Mouse (Mus musculus): Measurements from ENCODE around the gene AC170998.1. TPM values are rescaled to one million over a fixed set of nuclear protein-coding genes. Genes with fewer than 3 reads are reported as not detected.

The AC170998.1 gene
- total RNA-seq (2021): 1 to 10 TPM in 1 of 2 experiments, under 1 TPM in 1; 0.98 to 1.4 TPM
- long read RNA-seq, experiment 1: 0 reads
- long read RNA-seq, experiment 2: 0 reads

DNA sequence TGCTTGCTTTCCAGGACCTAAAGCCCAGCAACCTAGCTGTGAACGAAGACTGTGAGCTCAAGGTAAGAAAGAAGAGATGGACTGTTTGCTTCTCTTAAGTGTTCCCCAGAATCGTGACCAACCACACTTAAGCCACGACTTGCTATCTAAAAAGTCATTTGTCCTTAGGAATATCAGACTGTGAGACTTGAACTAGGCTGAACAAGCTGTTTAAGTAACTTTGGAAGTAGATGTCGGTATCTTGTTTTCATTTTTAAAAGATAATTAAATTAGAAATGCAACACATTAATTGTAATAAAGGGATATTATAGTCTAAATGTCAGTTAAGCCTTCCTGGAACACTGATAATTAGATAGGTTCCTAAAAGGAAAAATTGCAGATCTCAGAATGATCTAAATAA is at the start of gene AC170998.1:
TSS of gene AC170998.1 (plus strand) at position 301 of the 400 bp plus-strand sequence.
- no peak for DNase-seq
- intact Hi-C loops (cut with DNase I): loop anchor here (5.0 kb wide), 1 partner anchor 33 kb away; the partner anchor contains the start of genes Mapk14 and Slc26a8

DNA sequence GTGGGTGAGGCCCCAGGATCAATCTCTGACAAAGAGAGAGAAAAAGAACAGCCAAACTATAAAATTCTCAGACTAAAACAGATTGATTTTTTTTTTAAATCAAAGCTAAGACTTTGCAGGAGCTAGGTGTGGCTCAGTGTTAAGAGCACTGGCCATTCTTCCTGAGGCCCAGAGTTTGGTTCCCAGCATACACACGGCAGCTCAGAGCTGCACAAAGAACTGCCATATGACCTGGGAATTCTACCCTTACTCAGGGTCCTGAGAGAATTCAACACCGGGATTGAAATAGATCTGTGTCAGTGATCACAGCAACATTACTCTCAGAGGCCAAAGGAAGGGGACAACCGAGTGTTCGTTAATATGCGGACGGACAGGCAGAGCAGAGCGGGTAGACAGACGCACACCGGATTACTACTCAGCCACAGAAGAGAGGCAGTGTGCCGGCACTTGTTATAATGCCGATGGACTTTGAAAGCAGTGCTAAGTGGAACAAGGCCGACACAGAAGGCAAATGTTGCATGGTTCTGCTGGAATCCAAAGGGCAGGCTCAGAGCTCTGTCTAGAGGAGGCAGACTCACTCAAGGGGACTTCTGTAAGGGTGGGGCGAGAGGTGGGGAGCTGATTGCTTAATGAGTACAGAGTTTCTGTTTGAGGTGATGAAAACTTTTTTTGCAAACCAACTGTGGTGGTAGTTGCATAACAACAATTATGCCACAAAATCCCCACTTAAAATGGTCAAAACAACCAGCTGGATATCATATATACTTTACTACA is 43.4 kb upstream of the AC170998.1 start:
- DNase-seq: no peak
- intact Hi-C loops (cut with DNase I): no loop called here

DNA sequence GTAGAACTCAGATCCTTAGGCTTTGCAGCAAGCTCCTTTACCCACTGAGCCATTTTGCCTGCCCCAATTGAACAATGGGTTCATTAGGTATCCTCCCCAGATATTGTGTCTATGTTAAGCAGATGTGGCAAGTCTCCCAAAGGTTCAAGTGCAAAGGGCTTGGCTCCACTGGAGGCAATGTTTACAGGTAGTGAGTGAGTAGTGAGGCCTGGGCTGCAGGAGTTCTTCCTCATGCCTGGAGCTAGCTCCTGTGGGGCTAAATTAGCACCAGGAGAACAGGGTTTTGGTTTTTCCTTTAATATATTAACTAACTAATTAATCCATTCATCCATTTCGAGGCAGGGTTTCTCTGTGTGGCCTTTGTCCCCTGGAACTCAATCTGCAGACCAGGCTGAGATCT is 42.3 kb upstream of the AC170998.1 start:
- intact Hi-C loops (cut with DNase I): no loop called here
- no peak for DNase-seq

DNA sequence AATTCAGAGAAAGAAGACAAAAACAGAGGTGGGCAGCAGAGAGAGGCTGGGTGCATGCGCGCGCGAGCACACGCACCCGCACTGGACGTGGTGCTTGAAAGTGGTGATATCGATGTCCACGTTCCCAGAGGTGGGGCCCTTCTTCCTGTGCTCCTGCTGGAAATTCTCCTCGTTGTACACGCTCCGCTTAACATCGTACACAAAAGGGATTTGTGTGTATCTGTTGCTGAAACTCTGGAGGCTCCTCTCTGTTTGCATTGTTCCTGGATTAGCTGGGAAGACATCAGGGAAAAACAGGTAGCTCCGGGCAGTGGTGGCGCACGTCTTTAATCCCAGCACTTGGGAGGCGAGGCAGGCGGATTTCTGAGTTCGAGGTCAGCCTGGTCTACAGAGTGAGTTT is 41.3 kb upstream of the AC170998.1 start:
- DNase-seq: no peak
- intact Hi-C loops (cut with DNase I): no loop called here

DNA sequence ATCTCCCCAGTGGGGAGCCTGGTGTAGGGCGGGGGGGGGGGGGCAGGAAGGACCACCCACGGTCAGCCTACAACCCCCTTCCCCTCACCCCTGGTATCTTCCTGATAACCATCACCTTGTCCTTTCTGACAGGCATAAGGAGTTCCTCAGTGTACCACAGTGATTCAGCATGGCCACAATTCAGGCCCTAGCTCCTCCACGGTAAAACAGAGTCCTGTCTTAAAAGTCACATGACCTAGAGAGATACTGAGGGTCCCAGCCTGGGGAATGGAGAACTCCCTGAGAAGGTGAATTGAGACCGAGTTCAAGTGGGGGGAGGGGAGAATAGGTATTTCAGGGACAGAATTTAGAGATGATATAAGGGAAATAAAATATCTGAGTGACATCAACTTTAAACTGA is 38.5 kb upstream of the AC170998.1 start:
- DNase-seq: no peak
- intact Hi-C loops (cut with DNase I): no loop called here

DNA sequence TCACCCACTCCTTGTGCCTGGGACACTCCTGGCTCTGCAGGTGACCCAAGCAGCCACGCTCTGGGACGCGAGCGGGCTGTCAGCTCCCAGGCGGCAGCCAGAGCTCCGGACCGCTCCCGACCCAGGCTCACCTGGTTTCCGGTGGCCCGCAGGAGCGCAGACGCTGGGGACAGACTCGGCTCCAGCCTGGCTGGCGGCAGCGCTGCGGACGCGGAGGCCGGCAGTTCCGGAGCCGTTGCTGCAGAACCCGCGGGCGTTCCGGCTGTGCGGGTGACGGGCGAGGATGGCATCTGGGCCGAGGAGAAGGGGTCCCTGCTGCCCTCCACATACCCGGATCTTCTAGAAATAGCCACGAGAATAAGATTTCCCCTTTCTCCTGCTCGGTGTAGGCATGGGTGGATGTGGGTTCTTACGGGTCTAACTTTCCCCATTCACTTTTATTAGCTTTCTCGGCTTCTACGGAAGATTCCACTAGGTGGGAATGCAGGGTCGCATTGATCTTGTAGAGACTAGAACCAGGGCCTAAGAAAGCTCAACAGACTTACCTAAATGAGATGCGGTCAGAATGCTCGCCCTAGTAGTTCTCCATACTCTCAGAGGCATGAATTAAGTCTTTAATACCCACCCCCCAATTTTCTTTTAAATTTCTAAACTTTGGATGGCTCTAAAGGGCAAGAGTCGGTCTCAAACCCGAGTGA is 36.1 kb upstream of the AC170998.1 start, which contains the start of gene Slc26a8:
TSS of gene Slc26a8 (minus strand) at position 648 of the 698 bp plus-strand sequence.
- intact Hi-C loops (cut with DNase I): loop anchor here (2.0 to 5.0 kb wide), 5 partner anchors 38 to 333 kb away; partner anchors contain the start of gene AC170998.1
- DNase-seq: no peak

DNA sequence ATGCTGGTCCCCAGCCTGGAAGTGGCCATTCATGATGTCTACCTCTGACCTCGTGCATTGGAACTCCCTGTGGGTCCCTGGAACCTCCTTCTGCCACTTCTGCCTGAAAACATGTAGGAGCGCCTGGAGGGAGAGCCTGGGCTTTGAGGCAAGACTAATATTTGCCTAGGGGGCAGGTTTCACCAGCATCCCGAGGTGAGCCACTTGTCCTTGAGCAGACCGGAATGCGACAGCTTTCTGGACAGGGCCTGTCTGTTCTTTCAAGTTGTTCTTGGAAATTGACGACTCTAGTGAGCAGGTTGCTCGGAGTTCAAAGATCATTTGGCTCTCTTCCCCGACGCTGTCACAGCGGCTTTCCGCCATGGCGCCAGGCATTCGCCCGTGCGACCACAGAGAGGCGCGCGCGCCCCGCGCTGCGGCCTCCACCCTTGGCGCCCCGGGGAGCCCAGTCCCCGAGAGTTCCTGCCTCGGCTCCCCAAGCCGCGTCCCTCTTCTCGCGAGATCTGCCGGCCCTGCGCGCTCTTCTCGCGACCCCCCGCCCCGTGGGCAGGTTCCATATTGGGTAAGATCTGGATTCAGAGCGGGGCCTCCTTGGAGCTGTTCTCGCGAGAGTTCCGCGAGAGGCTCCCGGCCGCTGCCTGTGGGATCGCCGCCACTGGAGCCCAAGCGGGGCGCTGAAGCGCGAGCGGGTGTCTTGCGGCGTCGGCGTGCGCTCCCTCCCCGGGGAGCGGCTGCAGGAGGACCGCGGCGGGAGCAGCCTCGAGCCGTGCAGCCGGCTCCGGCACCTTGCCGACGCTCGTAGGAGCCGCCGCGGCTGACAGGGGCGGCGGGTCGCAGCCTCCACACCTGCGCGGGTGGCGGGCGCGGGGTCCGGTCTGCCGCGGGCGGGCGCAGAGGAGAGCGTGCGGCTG is 34.9 kb upstream of the AC170998.1 start, which contains the start of gene Mapk14:
TSS of gene Mapk14 (plus strand) at position 554 of the 911 bp plus-strand sequence.
- peak; percentile 100 for DNase-seq
- intact Hi-C loops (cut with DNase I): loop anchor here (1.0 to 5.0 kb wide), 6 partner anchors 36 to 331 kb away; partner anchors contain the start of gene AC170998.1

DNA sequence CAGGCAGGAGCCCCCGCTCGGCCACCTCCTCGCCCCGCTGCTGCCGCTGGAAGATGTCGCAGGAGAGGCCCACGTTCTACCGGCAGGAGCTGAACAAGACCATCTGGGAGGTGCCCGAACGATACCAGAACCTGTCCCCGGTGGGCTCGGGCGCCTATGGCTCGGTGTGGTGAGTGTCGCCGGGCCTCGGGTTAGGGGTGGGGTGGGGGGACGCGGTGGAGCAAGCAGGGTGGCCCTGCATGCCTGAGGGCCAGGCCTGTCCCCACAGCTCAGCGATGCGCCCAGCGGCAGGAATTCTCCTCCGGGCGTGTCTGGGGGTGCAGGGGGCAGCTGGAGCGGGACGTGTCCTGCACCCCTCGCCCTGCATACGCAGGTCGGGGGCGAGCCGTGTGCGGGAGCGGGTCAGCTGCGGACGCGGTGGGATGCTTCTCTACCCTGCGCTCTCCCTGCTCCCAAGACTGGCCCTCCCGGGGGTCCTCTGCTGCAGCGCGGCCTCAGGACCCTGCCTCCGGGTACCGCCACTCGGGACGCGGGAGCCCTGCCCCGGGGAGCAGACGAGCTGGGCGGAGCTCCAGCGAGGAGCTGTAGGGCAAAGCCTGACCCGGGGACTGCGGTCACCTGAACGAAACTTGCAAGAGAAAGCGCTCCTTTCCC is 34.1 kb upstream of the AC170998.1 start:
- intact Hi-C loops (cut with DNase I): loop anchor here (1.0 to 5.0 kb wide), 8 partner anchors 21 to 330 kb away; partner anchors contain the start of genes AC170998.1 and Brpf3
- DNase-seq: peak; percentile 64 to 70

DNA sequence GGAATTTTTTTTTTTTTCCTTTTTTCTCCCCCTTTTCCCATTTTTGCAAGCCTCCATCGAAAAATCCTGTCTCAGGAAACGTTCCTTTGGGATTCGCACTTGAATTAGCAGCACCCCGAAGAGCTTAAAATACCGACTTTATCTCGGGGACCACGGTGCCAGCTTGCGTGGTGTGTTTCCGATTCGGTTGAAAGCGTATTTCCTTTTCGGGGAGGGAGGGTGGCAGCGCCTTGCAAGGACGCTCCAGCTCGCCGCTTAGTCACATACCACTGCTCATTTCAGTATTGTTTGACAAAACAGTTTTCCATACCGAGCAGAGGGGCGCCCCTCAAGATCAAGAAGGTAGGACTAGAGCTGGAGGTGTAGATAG is 33.6 kb upstream of the AC170998.1 start:
- intact Hi-C loops (cut with DNase I): loop anchor here (2.0 to 5.0 kb wide), 6 partner anchors 20 to 330 kb away; partner anchors contain the start of genes AC170998.1 and Brpf3
- peak; percentile 50 to 52 for DNase-seq

DNA sequence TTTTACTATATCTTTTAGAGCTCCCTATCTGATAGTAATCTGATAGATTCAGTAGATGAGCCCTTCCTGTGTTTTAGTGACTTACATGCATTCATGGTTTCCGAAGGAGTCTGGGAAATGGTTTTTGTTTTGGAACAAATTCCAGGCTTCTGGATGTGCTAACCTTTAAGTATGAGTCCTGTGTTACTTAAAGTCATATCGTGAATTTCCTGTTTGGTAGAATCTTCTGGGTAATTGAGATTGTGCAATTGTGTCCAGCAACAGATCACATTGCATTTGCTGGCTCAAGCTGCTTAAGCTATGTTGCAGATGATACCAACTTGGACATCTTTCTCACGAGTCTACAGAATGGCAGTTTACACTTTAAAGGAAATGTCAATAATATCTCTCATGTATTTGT is 32.8 kb upstream of the AC170998.1 start:
- intact Hi-C loops (cut with DNase I): loop anchor here (2.0 to 5.0 kb wide), 6 partner anchors 20 to 329 kb away; partner anchors contain the start of genes AC170998.1 and Brpf3
- DNase-seq: no peak

DNA sequence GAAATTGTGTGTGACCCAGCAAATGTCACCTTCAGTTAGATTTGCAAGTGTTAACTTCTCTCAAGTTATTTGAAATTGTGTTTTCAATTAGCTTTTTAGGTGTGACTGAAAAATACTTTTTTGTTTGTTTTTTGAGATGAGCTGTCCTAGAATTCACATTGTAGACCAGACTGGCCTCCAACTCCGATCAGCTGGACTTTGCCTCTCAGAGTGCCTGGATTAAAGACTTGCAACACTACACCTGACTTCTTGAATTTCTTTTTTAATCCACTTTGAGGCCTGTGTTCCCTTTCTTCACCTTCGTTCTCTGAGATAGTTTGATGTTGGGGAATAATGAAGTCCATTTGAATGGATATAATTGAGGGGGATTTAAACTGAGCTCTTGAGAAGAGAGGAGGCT is 31.8 kb upstream of the AC170998.1 start:
- intact Hi-C loops (cut with DNase I): loop anchor here (5.0 kb wide), 4 partner anchors 33 to 328 kb away; partner anchors contain the start of gene AC170998.1
- DNase-seq: no peak

DNA sequence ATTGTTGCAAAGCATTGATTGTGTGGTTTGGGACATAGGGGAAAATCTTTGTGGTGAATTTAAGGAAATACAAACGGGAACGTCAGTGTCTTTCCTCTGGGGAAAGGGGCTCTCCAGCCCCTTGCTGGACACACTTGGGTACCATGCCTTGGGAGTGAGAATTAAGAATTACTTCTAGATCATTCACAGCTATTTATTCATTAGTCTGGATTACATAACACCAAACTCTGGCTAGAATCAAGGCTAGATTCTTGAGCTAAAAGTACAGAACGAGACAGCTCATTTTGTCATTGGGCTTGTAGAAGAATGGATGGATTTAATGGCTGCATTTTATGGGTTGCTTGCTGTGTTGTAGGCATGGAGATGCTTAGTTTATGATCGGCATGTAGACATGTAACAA is 31.1 kb upstream of the AC170998.1 start:
- intact Hi-C loops (cut with DNase I): loop anchor here (5.0 kb wide), 4 partner anchors 32 to 327 kb away; partner anchors contain the start of gene AC170998.1
- DNase-seq: no peak

DNA sequence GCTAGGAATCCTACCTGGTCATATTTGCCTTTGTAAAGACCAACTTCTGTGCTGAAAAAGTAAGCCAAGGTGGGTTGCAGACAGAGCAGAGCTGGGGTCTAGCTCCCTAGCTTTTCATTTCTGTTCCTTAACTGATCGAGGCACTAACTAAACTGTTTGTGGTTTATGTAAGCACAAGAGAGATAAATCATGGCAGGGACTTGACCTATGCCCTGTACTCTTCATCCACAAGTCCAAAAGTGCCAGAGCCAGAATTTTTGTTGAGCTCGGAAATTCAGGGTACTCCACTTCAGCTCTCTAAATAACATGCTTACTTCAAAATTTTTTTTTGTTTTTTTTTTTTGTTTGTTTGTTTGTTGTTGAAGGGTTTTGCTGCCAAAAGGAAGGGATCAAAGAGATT is 29.2 kb upstream of the AC170998.1 start:
- DNase-seq: no peak
- intact Hi-C loops (cut with DNase I): no loop called here

DNA sequence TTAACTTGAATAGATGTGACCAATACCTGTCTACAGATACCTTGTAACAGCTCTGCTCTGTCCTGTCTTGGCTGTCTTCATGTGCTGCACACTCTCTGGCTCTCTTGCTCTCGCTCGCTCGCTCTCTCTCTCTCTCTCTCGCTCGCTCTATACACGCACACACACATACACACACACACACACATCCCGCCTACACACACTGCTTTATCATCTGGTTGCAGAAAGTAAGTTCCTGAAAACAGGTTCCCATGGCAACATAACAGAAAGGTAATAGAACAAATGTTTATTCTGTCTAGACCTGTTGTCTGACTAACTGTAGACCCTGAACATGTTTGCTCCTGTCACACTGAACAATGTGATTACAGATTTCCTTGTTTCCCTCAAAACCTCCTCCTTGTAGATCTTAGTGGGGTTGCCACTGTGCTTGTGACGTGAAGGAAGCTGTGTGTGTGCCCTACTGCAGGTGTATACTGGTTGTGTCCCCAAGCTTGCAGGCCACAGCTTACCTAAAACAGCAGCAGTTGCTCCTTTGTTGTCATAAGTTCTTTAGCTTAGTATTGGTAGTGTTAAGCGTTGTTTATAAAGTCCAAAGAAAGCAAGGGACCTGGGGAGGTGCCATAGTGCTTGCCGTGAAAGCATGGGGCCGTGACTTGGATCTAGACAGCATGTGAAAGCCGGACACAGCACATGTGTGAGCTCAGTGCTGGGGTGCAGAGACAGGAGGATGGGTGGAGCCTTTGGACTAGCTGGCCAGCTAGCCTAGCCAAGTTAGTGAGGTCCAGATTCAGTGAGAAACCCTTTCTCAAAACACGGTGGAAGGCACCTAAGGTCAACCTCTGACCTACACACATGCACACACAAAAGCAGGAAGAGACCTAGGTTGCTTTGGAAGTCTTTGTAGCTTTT is 28.3 kb upstream of the AC170998.1 start:
- DNase-seq: peak; percentile 26 to 39
- intact Hi-C loops (cut with DNase I): no loop called here

DNA sequence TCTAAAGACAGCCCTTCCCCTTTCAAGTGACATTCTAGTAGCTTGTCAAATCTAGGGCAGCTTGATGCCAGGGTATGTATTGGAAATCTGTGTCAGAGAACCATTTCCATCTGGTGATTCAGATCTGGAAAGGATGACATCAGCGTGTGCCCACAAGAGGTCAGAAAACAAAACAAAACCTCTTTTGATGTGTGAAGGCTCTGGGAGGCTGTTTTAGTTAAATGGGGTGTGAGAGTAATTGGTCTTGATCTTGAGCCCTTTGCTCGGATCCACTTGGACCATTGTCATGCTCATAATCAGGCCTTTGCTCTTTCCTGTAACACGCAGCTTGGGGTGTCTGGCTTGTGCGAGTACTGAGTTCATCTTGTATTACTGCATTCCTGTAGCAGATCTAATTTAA is 27.6 kb upstream of the AC170998.1 start:
- intact Hi-C loops (cut with DNase I): no loop called here
- no peak for DNase-seq

DNA sequence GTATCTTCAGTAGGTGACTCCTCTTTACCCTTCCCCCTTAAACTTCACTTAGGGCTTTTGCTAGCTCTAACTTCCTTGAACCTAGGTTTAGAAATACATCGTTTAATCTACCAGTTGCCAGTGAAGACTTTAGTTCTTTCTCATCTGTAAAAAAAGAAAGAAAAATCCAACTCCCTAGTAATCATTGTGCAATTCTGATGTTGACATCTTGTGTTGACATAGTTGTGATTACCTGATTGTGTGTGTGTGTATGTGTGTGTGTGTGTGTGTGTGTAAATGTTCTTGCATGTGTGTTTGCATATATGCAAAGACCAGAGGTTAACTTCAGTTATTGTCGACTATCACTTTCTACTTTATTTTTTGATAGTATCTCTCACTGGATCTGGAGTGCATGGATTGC is 27.2 kb upstream of the AC170998.1 start:
- intact Hi-C loops (cut with DNase I): no loop called here
- no peak for DNase-seq

DNA sequence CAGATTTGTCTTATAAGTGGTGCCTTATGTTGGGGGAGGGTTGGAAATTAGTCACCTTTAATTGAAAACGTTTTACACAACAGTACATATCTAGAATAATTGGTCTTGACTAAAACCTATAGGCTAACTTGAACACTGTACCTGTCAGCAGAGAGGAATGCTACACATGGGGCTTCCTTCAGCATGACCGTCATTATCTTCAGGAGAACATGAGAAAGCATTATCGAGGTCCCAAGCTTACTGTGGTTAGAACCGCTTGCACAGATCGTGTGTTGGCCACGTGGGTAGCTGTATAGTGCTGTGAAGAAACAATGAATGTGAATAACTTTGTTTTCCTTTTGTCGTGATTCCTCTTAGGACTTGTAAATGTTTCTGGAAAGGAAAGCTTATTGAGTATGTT is 26.1 kb upstream of the AC170998.1 start:
- no peak for DNase-seq
- intact Hi-C loops (cut with DNase I): no loop called here

DNA sequence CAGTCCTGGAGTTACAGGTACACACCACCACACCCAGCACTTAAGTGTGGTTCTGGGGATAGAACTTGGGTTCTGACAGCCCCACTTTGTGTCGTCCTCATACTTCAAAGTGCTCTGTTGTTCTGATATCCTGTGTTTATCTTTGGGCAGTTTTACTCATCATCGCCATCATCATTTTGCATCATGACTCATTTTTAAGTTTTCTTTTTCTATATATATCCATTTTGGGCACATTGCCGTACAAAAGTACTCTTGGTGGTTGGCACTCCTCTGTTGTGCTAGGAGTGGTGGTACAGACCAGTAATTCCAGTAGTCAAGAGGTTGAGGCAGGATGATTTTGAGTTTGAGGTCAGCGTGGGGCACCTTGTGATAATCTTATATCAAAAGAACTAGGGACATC is 24.7 kb upstream of the AC170998.1 start:
- intact Hi-C loops (cut with DNase I): no loop called here
- DNase-seq: no peak

All from heart, postnatal 14 days (tissue).